Mouse (Mus musculus): ENCODE measurements around the gene Tekt4.

The Tekt4 gene

GRCm38 (mm10) chr17:25454272-25454671 lies at the start of gene Tekt4:
Gene Tekt4 (plus strand): TSS chr17:25454615.
- DNase-seq (ENCODE audit: low spot score) = no peak

GRCm38 (mm10) chr17:25405224-25405895 lies 49.1 kb upstream of the Tekt4 start:
- no peak for DNase-seq (ENCODE audit: low spot score)

- DNase-seq (ENCODE audit: low spot score) = no peak
Measured at GRCm38 (mm10) chr17:25406011-25406441, 48.4 kb upstream of the Tekt4 start.

GRCm38 (mm10) chr17:25407352-25407751 lies 47.1 kb upstream of the Tekt4 start:
- no peak for DNase-seq (ENCODE audit: low spot score)

GRCm38 (mm10) chr17:25408302-25408999 lies 46.0 kb upstream of the Tekt4 start:
- no peak for DNase-seq (ENCODE audit: low spot score)

GRCm38 (mm10) chr17:25409621-25410020 lies 44.8 kb upstream of the Tekt4 start:
- DNase-seq (ENCODE audit: low spot score) = no peak

- DNase-seq (ENCODE audit: low spot score) = no peak
Measured at GRCm38 (mm10) chr17:25410180-25410579, 44.2 kb upstream of the Tekt4 start.

- no peak for DNase-seq (ENCODE audit: low spot score)
Measured at GRCm38 (mm10) chr17:25410786-25411185, 43.6 kb upstream of the Tekt4 start.

- no peak for DNase-seq (ENCODE audit: low spot score)
Measured at GRCm38 (mm10) chr17:25411251-25411650, 43.2 kb upstream of the Tekt4 start.

- peak; percentile 12 for DNase-seq (ENCODE audit: low spot score)
Measured at GRCm38 (mm10) chr17:25414209-25414608, 40.2 kb upstream of the Tekt4 start.

- no peak for DNase-seq (ENCODE audit: low spot score)
Measured at GRCm38 (mm10) chr17:25414917-25415316, 39.5 kb upstream of the Tekt4 start.

GRCm38 (mm10) chr17:25415421-25415913 lies 38.9 kb upstream of the Tekt4 start:
- DNase-seq (ENCODE audit: low spot score) = no peak

- no peak for DNase-seq (ENCODE audit: low spot score)
Measured at GRCm38 (mm10) chr17:25416219-25416618, 38.2 kb upstream of the Tekt4 start.

GRCm38 (mm10) chr17:25417990-25418389 lies 36.4 kb upstream of the Tekt4 start:
- no peak for DNase-seq (ENCODE audit: low spot score)

- DNase-seq (ENCODE audit: low spot score) = no peak
Measured at GRCm38 (mm10) chr17:25418926-25419325, 35.5 kb upstream of the Tekt4 start.

- no peak for DNase-seq (ENCODE audit: low spot score)
Measured at GRCm38 (mm10) chr17:25420998-25421397, 33.4 kb upstream of the Tekt4 start.

- no peak for DNase-seq (ENCODE audit: low spot score)
Measured at GRCm38 (mm10) chr17:25424526-25425080, 29.8 kb upstream of the Tekt4 start.

GRCm38 (mm10) chr17:25425996-25426395 lies 28.4 kb upstream of the Tekt4 start:
- no peak for DNase-seq (ENCODE audit: low spot score)

- no peak for DNase-seq (ENCODE audit: low spot score)
Measured at GRCm38 (mm10) chr17:25427441-25427840, 27.0 kb upstream of the Tekt4 start.

GRCm38 (mm10) chr17:25429240-25429639 lies 25.2 kb upstream of the Tekt4 start:
- no peak for DNase-seq (ENCODE audit: low spot score)

- DNase-seq (ENCODE audit: low spot score) = no peak
Measured at GRCm38 (mm10) chr17:25429886-25430285, 24.5 kb upstream of the Tekt4 start.

- DNase-seq (ENCODE audit: low spot score) = no peak
Measured at GRCm38 (mm10) chr17:25430534-25430933, 23.9 kb upstream of the Tekt4 start.

All from lung, postnatal 25 days (tissue).